Mouse (Mus musculus) liver, adult (tissue): ENCODE results near the gene Rabl2.

Experiments used
- GATA4 ChIP-seq: IDR thresholded peaks from 2 replicates; pipeline ENCODE4 v1.6.1; 2014; ENCODE audit warnings: mild to moderate bottlenecking, low read length; ENCODE audit not compliant: insufficient replicate concordance

Rabl2 gene

GRCm38 (mm10) chr15:89559202-89559731 is 32.5 kb downstream of the Rabl2 start:
- no peak for TF ChIP-seq GATA4

- TF ChIP-seq GATA4, result no peak
These were observed 33.7 kb downstream of the Rabl2 start for GRCm38 (mm10) chr15:89557996-89558390.

GRCm38 (mm10) chr15:89557179-89557995 is 34.3 kb downstream of the Rabl2 start:
- no peak for TF ChIP-seq GATA4

GRCm38 (mm10) chr15:89556401-89557178 is 35.1 kb downstream of the Rabl2 start:
- TF ChIP-seq GATA4, result no peak

- no peak for TF ChIP-seq GATA4
These were observed 36.1 kb downstream of the Rabl2 start for GRCm38 (mm10) chr15:89555591-89555990.

- no peak for TF ChIP-seq GATA4
These were observed 40.0 kb downstream of the Rabl2 start for GRCm38 (mm10) chr15:89551733-89552132.

- no peak for TF ChIP-seq GATA4
These were observed 41.2 kb downstream of the Rabl2 start for GRCm38 (mm10) chr15:89550506-89550905.

GRCm38 (mm10) chr15:89548837-89549236 is 42.9 kb downstream of the Rabl2 start:
- TF ChIP-seq GATA4, result no peak

GRCm38 (mm10) chr15:89547824-89548601 is 43.7 kb downstream of the Rabl2 start:
- no peak for TF ChIP-seq GATA4

- TF ChIP-seq GATA4, result no peak
These were observed 44.4 kb downstream of the Rabl2 start for GRCm38 (mm10) chr15:89547321-89547720.

- TF ChIP-seq GATA4, result no peak
These were observed 47.6 kb downstream of the Rabl2 start for GRCm38 (mm10) chr15:89544171-89544570.

- TF ChIP-seq GATA4, result no peak
These were observed 57.9 kb downstream of the Rabl2 start for GRCm38 (mm10) chr15:89533843-89534207.

GRCm38 (mm10) chr15:89532924-89533842 is 58.5 kb downstream of the Rabl2 start:
- TF ChIP-seq GATA4, result no peak
